ENCODE assay signal across 8 mouse cellular contexts in genomic region chr19:43311125-43311524, GRCm38 (mm10).
DNase-seq lines count a peak whose midpoint lies in the region.

No protein-coding gene starts in this region.

- intact Hi-C loops in heart, postnatal 14 days (cut with DNase I) = loop anchor here (1.0 to 2.0 kb wide), 2 partner anchors 284 to 516 kb away; no protein-coding TSS in a partner anchor
- intact Hi-C loops in heart, postnatal 25 days (cut with DNase I) = loop anchor here (1.0 to 2.0 kb wide), 2 partner anchors 284 to 516 kb away; no protein-coding TSS in a partner anchor
- intact Hi-C loops in left cerebral cortex, postnatal 25 days (cut with DNase I) = loop anchor here (1.0 kb wide), 1 partner anchor 516 kb away; no protein-coding TSS in a partner anchor

- DNase-seq in heart, postnatal 14 days = peak; percentile 20 to 39
- DNase-seq in heart, postnatal 25 days (ENCODE audit: low spot score) = no peak
- DNase-seq in 3T3-L1 (ENCODE audit: low read depth, low spot score) (peak; percentile 45), ZHBTc4 (ENCODE audit: low read depth, low spot score) (peak; percentile 20)
- peak; percentile 10 to 17 for DNase-seq in frontal cortex, postnatal 25 days (ENCODE audit: low spot score in 2 of 2)
- DNase-seq in left cerebral cortex, postnatal 25 days (ENCODE audit: low spot score in 2 of 2) = peak; percentile 24 to 39
- DNase-seq in urinary bladder, postnatal 36 days (ENCODE audit: low spot score in 2 of 2) = peak; percentile 15 to 19
- no peak for DNase-seq in gastrocnemius, adult 18-20 months (ENCODE audit: low spot score)

Comparison
In these comparisons a context has a peak if more than half of its experiments do, and no peak if none do; other contexts are left out.
1. DNase-seq: peak in heart, postnatal 14 days (2 of 2), 3T3-L1 (single experiment), ZHBTc4 (single experiment), frontal cortex, postnatal 25 days (2 of 2), left cerebral cortex, postnatal 25 days (2 of 2) and urinary bladder, postnatal 36 days (2 of 2); none in heart, postnatal 25 days (single experiment) and gastrocnemius, adult 18-20 months (single experiment).